Mouse (Mus musculus) midbrain, embryonic 10.5 days (tissue): ENCODE results near the gene Ndufaf1. TPM values are rescaled to one million over a fixed set of nuclear protein-coding genes. Genes with fewer than 3 reads are reported as not detected.

Source experiments
- DNase-seq: peaks from one replicate; pipeline ENCODE4 v3.0.0-alpha.2; 2017; ENCODE audit warnings: low spot score
- H3K27ac ChIP-seq: fragments of 300-500 bp; sonication (generic); replicated peaks from 2 replicates; pipeline ENCODE4 v1.5.1; 2016; ENCODE audit warnings: mild to moderate bottlenecking
- H3K27me3 ChIP-seq: fragments of 300-500 bp; sonication (generic); 2 replicates; pipeline ENCODE4 v1.6.1; 2016; ENCODE audit warnings: low read depth, mild to moderate bottlenecking; ENCODE audit not compliant: poor library complexity, severe bottlenecking
- H3K36me3 ChIP-seq: fragments of 300-500 bp; sonication (generic); 2 replicates; pipeline ENCODE4 v1.6.1; 2016; ENCODE audit warnings: mild to moderate bottlenecking, moderate library complexity
- H3K4me1 ChIP-seq: fragments of 300-500 bp; sonication (generic); 2 replicates; pipeline ENCODE4 v1.6.1; 2016
- H3K4me3 ChIP-seq: fragments of 300-500 bp; sonication (generic); 2 replicates; pipeline ENCODE4 v1.5.1; 2016; ENCODE audit warnings: mild to moderate bottlenecking, moderate library complexity
- H3K9me3 ChIP-seq: fragments of 300-500 bp; sonication (generic); replicated peaks from 2 replicates; pipeline ENCODE4 v1.6.1; 2016; ENCODE audit warnings: mild to moderate bottlenecking
- WGBS: fragments of 180-500 bp; shearing (Covaris S2); methylation state at CpG from one replicate; pipeline ENCODE4 v1.1.7; 2016; 5-methylcytosine and 5-hydroxymethylcytosine counted together
- polyA plus RNA-seq: library from polyadenylated mRNA; unstranded; fragments of >200 nt; fragmentation: Nextera tagmentation; extraction: Ambion mirVana; gene quantifications from 2 replicates; pipeline ENCODE4 v1.2.1, GENCODE M21; 2016

Ndufaf1 gene
- polyA plus RNA-seq, result 46.2 TPM in 2 replicates

DNA sequence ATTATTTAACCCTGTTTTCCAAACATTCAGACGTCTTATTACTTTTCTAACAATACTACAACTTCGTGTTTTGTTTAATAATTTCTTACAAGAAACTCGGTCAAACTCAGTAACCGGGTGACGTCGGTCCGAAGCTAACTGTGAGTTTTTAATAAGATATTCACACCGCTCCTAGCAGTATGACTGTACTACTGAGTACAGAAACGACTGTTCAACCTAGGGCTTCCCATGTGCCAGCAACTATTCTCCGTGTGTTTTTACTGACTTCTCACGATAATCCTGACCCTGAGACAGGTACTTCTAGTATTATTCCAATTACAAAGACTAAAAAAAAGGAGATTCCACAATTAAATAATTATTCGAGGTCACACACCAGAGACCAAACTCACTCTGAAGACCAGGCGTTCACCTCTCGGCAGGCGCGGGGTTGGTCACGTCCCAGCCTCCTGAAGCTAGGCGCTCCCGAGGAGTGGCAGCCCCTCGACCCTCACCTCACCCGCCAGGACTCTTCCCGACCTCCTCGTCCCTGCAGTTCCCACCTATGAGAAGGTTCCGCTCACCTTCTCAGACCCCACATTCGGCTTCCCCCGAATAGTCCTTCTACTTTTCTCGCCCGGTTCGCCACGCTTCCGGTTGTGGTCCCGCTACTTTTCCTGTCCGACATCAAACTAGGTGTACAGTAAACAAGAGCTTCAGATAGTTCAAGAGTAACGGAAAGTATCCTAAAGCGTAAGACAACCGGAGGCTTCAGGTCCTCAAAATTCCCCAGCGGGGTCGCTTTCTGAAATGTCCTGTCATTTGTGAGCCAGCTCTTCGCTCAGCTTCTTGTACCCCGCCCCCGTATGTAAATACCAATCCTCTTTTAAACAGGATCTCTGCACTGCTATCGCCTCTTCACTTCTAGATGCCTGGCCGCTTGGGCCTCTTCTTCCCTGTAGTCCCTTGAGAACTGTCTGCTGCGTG is at the start of gene Ndufaf1:
Ndufaf1 (minus strand) TSS at position 608 of the 963 bp plus-strand sequence.
- peak; percentile 74 for DNase-seq
- Histone ChIP-seq H3K36me3 (peaks cover 25% of the 10 kb centered on the region), H3K27ac (peak within 1 kb of the TSS; percentile 81), H3K9me3 (no peaks in the 10 kb centered on the region), H3K4me3 (peak within 1 kb of the TSS; percentile 87), H3K4me1 (peaks cover 14% of the 10 kb centered on the region), H3K27me3 (no peaks in the 10 kb centered on the region)
- WGBS, result 2% methylated on average over 44 of the region's 44 CpGs

DNA sequence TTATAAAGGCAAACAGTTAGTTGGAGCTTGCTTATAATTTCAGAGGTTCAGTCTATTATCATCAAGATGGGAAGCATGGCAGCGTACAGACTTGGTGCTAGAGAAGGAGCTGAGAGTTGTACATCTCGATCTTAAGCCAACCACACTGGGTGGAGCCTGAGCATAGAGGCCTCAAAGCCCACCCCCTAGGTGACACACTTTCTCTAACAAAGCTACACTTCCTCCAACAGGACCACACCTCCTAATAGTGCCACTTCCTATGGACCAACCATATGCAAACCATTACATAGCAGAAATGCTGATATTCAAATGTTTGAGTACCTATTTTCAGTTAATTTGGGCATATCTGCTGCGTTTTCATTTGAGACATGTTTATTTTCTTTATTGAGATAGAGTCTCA is 47.4 kb upstream of the Ndufaf1 start:
- no peaks in the 10 kb centered on the region for H3K27me3 ChIP-seq
- H3K4me1 ChIP-seq, result no peaks in the 10 kb centered on the region
- no peaks in the 10 kb centered on the region for H3K9me3 ChIP-seq
- H3K27ac ChIP-seq, result no peak overlapping the region
- H3K4me3 ChIP-seq, result no peak overlapping the region
- WGBS, result 93% methylated on average over 3 of the region's 3 CpGs
- no peak for DNase-seq
- H3K36me3 ChIP-seq, result peaks cover 96% of the 10 kb centered on the region

DNA sequence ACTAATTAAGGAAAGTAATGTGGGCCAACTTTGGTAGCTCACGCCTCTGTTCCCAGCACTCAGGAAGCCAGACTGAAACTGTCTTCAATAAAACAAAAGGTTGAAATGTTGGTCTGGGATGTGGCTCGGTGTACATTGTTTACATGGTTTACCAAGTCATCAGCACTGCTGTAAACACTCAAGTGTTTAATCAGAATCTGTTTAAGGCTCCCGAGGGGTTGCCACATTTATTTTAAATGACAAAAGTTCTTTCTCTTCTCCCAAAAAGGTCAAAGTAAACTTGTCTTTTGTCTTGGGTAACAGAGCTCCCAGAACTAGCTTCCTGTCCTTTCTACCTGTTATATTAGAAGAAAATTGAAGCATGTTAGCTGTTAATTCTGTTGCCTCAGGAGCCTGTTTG is 45.0 kb upstream of the Ndufaf1 start:
- no peak overlapping the region for H3K27ac ChIP-seq
- WGBS, result 88% methylated on average over 3 of the region's 3 CpGs
- no peaks in the 10 kb centered on the region for H3K9me3 ChIP-seq
- H3K4me1 ChIP-seq, result no peaks in the 10 kb centered on the region
- no peak for DNase-seq
- H3K36me3 ChIP-seq, result peaks cover 94% of the 10 kb centered on the region
- no peak overlapping the region for H3K4me3 ChIP-seq
- H3K27me3 ChIP-seq, result no peaks in the 10 kb centered on the region

DNA sequence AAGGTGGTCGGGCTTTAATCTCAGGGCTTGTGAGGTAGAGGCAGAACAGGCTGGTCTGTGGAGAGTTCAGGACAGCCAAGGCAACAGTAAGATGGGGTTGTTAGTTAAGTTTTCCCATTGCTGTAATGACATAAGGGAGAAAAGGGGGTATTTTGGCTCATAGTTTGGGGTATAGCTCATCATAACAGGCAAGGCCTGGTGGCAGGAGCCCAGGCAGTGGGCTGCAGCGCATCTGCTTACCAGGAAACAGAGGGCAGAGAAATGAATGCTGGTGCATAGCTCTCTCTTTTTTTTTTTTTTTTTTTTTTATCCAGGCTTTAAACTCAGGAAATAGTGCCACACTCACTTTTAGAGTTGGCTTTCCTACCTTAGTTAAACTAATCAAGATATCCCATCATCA is 40.5 kb upstream of the Ndufaf1 start:
- no peak for DNase-seq
- H3K27me3 ChIP-seq, result no peaks in the 10 kb centered on the region
- H3K36me3 ChIP-seq, result peaks cover 80% of the 10 kb centered on the region
- no peak overlapping the region for H3K4me3 ChIP-seq
- H3K4me1 ChIP-seq, result no peaks in the 10 kb centered on the region
- no peak overlapping the region for H3K27ac ChIP-seq
- H3K9me3 ChIP-seq, result no peaks in the 10 kb centered on the region
- 98% methylated on average over 2 of the region's 2 CpGs for WGBS

DNA sequence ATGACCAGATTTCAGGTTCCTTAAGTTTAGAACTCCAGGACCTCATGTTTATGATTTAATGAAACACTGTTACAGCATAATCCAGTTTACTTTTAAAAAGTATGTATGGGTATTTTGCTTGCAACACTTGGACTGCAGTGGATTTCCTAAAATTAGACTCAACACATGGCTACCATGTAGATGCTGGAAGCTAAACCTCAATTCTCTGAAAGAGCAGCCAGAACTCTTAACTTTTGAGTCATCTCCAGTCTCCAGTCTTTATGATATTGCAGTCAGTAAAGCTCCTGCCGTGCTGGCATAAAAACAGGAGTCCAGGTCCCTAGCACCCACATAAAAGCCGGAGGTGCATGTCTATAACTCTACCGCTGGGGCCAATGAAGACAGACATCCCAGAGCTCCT is 37.3 kb upstream of the Ndufaf1 start:
- Histone ChIP-seq H3K9me3 (no peaks in the 10 kb centered on the region), H3K4me1 (no peaks in the 10 kb centered on the region), H3K36me3 (peaks cover 67% of the 10 kb centered on the region), H3K4me3 (no peak overlapping the region), H3K27me3 (no peaks in the 10 kb centered on the region), H3K27ac (no peak overlapping the region)
- no peak for DNase-seq
- WGBS, result 94% methylated on average over 3 of the region's 3 CpGs

DNA sequence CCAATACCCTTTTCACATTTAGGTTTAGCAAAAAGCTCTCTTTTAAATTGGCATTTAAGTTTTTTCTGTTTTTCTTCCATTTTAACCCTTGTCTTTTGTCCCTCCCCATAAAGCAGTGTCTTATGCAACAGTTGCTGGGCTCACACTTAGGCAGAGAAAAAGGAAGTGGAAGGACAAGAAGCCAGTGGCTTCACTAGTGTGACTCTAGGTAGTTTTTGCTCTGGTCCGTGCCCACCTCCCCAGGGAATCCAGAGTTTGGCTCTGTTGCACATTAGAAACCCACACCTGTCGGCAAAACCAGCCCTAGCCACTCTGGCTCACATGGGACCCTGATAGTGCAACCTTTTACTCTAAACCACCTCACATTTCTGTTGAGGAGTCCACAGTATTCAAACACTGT is 35.8 kb upstream of the Ndufaf1 start:
- WGBS, result 94% methylated on average over 2 of the region's 2 CpGs
- no peaks in the 10 kb centered on the region for H3K27me3 ChIP-seq
- DNase-seq, result no peak
- no peak overlapping the region for H3K4me3 ChIP-seq
- no peak overlapping the region for H3K27ac ChIP-seq
- H3K4me1 ChIP-seq, result no peaks in the 10 kb centered on the region
- H3K9me3 ChIP-seq, result no peaks in the 10 kb centered on the region
- peaks cover 69% of the 10 kb centered on the region for H3K36me3 ChIP-seq

DNA sequence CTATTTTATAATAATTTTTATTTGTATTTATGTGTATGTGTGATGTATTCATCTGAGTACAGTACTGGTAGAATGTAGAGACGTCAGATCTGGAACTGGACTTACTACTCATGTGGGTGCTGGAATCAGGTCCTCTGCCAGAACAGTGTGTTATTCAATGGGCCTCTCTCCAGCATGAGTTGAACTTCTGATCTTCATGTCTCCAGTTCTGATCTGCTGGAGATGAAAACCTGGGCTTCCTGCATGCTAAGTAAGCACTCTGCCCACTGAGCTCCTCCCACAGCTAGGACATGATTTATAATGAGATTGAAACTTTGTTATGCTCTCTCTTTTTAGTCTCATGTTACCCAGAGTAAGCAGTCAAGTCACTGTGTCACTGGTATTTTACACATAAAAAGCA is 33.5 kb upstream of the Ndufaf1 start:
- Histone ChIP-seq H3K4me1 (no peaks in the 10 kb centered on the region), H3K36me3 (peaks cover 63% of the 10 kb centered on the region)
- WGBS, result 82% methylated on average over 1 of the region's 1 CpGs

DNA sequence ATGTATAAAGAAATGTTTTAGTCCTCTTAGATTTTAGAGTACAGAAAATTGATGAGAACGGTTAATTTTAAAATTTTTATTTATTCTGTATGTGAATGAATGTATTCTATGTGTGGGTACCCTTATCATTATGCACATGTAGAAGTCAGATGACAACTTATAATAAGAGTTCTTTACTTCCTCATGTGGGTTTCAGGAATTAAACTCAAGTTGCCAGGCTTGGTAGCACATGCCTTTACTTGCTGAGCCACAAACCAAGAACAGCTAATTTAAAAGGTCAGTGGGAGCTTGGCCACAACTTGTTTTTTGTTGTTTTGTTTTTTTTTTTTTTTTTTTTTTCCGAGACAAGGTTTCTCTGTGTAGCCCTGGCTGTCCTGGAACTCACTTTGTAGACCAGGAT is 32.2 kb upstream of the Ndufaf1 start:
- no peak overlapping the region for H3K4me3 ChIP-seq
- no peaks in the 10 kb centered on the region for H3K9me3 ChIP-seq
- H3K4me1 ChIP-seq, result no peaks in the 10 kb centered on the region
- no peak for DNase-seq
- no peaks in the 10 kb centered on the region for H3K27me3 ChIP-seq
- no peak overlapping the region for H3K27ac ChIP-seq
- 98% methylated on average over 2 of the region's 2 CpGs for WGBS
- peaks cover 53% of the 10 kb centered on the region for H3K36me3 ChIP-seq

More for the DNA sequence above, 33.5 kb upstream of the Ndufaf1 start:
- DNase-seq, result no peak
- Histone ChIP-seq H3K4me3 (no peak overlapping the region), H3K27ac (no peak overlapping the region), H3K27me3 (no peaks in the 10 kb centered on the region), H3K9me3 (no peaks in the 10 kb centered on the region)

DNA sequence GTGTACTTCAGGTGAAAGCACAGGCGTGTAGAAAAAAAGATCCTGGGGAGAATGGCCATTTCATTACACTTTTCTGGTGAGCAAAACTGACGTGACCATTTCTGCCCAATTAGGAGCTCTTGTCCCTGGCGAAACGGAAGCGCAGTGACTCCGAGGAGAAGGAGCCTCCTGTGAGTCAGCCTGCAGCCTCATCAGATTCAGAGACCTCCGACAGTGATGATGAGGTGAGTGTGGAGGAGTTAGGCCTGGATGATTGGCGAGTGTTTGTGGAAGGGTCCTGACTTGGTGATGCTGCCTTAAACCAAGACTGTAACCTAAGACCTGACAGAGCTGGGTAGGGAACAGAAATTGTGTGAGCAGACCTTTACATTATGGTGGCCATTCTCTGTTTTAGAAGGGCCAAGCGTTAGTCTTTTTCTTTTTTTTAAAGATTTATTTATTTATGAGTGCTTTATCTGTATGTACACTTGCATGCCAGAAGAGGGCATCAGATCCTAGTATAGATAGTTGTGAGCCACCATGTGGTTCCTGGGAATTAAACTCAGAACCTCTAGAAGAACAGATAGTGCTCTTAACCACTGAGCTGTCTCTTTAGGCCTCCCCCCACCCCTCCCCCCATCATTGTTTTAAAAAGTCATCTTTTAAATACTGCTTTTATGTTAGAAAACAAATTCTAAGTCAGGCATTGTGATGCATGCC is 29.5 kb upstream of the Ndufaf1 start:
- Histone ChIP-seq H3K36me3 (peaks cover 64% of the 10 kb centered on the region), H3K27ac (no peak overlapping the region), H3K4me1 (no peaks in the 10 kb centered on the region), H3K4me3 (no peak overlapping the region), H3K9me3 (no peaks in the 10 kb centered on the region), H3K27me3 (no peaks in the 10 kb centered on the region)
- 87% methylated on average over 9 of the region's 9 CpGs for WGBS
- DNase-seq, result no peak

DNA sequence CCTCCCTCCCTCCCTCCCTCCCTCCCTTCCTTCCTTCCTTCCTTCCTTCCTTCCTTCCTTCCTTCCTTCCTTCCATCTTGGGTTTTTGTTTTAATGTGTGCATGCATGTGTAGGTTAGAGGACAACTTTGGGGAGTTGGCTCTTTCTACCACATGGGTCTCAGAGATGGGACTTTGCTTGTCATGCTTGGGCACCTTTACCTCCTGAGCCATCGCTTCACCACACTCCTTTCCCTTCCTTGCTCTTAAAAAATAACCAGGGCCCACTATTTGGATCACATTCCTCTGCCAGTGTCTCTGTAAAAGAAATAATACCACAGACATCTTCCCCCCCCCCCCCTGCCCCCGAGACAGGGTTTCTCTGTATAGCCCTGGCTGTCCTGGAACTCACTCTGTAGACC is 21.1 kb upstream of the Ndufaf1 start:
- H3K27ac ChIP-seq, result no peak overlapping the region
- 92% methylated on average over 2 of the region's 2 CpGs for WGBS
- H3K4me3 ChIP-seq, result no peak overlapping the region
- no peaks in the 10 kb centered on the region for H3K9me3 ChIP-seq
- no peak for DNase-seq
- H3K36me3 ChIP-seq, result peaks cover 45% of the 10 kb centered on the region
- no peaks in the 10 kb centered on the region for H3K27me3 ChIP-seq
- H3K4me1 ChIP-seq, result no peaks in the 10 kb centered on the region

DNA sequence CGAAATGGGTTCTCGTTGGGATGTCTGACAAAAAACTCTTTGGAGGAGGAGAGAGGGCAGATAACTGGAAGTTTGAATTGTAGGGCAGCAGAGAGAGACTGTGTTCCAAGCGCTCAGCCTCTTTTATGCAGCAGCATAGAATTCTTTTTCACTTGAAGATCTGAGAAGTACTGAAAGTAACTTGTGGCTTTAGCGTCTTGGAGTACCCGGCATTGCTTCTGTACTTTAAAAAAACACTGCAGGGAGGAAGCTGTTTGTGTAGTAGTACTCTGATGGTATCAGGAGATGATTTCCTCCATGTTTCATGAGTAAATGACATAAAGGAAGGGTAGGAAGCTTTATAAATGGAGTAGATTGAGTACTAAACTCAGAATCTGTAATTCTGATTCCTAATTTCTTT is 13.2 kb upstream of the Ndufaf1 start:
- Histone ChIP-seq H3K27me3 (0 out of 2 replicates have a peak, but pooled peaks cover 4% of the 10 kb centered on the region), H3K27ac (peak overlapping the region; percentile 93), H3K4me1 (peaks cover 25% of the 10 kb centered on the region), H3K9me3 (no peaks in the 10 kb centered on the region), H3K4me3 (peak overlapping the region; percentile 99), H3K36me3 (peaks cover 12% of the 10 kb centered on the region)
- WGBS, result 11% methylated on average over 5 of the region's 5 CpGs
- no peak for DNase-seq

DNA sequence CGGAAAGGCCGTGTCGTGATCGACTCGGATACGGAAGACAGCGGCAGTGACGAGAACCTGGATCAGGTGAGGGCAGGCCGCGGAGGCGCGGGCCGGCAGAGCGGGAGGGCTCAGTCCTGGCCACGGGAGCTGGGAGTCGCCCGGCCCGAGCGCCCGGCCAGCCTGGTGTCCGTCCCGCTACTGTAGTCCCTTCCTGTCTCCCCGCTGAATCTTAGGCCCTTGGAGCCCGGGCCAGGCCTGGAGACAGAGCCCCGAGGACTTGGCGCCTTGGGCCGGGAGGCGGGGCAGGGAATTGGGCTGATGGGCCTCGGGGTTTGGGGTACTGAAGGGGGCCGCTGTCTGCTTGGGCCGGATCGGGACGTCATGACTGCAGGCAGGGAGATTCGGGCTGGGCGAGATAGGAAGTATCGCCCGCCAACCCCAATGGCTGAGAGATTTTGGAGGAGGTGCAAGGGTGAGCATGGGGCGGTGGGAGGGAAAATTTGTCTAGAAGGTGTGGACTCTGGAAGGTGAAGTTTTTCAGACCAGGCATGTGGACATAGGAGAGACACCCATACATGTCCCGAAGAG is 12.7 kb upstream of the Ndufaf1 start:
- Histone ChIP-seq H3K36me3 (peaks cover 12% of the 10 kb centered on the region), H3K27ac (peak overlapping the region; percentile 93), H3K9me3 (no peaks in the 10 kb centered on the region), H3K27me3 (0 out of 2 replicates have a peak, but pooled peaks cover 4% of the 10 kb centered on the region), H3K4me3 (peak overlapping the region; percentile 99), H3K4me1 (peaks cover 25% of the 10 kb centered on the region)
- DNase-seq, result no peak
- WGBS, result under 1% methylated on average over 39 of the region's 39 CpGs
